ENCODE assay signal across 28 mouse cellular contexts in the genomic region with DNA sequence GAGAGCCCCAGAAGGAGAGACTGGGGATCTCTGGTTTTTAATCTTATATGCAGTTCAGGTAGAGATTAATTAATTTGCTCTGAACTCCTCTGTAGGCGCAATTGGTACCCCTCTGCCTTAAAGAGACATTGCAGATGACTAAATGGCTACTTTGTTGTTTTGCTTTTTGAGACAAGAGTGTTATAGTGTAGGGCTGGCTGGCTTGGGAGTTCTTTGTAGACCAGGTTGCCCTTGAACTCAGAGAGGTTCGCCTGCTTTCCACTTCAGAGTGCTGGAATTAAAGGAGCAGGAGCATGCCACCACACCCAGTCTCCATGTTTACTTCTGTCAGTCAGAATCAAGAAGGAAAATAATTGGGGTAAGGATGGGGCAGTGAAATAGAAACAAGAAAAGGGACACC. TPM values are rescaled to one million over a fixed set of nuclear protein-coding genes. Genes with fewer than 3 reads are reported as not detected.
DNase-seq lines count a peak whose midpoint lies in the region; ATAC-seq and TF ChIP-seq lines count a peak whose summit lies in the region.
"Had no signal": no experiment of that assay in that cellular context is flagged by ENCODE, and none has a peak within 500 bp of the region (broad histone marks: within the 10 kb centered on the region; RNA-seq: fewer than 3 reads in every experiment).

No protein-coding gene starts in this region.

- peak overlapping the region; percentile 100 for H3K27ac ChIP-seq in gastrocnemius, adult 2 months
- H3K27ac ChIP-seq in heart, embryonic 16.5 days (ENCODE audit: low read length), result peak overlapping the region; percentile 34
- H3K27ac ChIP-seq in lung, embryonic 14.5 days (ENCODE audit: low read depth), result 0 out of 2 replicates have a peak overlapping the region, but pooled peaks have one; percentile 11
- peak overlapping the region; percentile 14 for H3K27ac ChIP-seq in bone marrow macrophage, adult 2 months (ENCODE audit: insufficient read depth, low read depth, low read length)
- H3K27ac ChIP-seq in hindbrain, embryonic 12.5 days, result no peak overlapping the region
- H3K27ac ChIP-seq: heart, embryonic 10.5 days; hindbrain, embryonic 15.5 days; layer of hippocampus, adult 2 months; left cerebral cortex, adult 2 months; liver, embryonic 14.5 days; macrophage; midbrain, embryonic 15.5 days; neural tube, embryonic 15.5 days; stomach, embryonic 15.5 days had no signal

- H3K4me3 ChIP-seq in gastrocnemius, adult 2 months, result no peak overlapping the region
- H3K4me3 ChIP-seq in heart, embryonic 16.5 days (ENCODE audit: low read length), result no peak overlapping the region
- no peak overlapping the region for H3K4me3 ChIP-seq in lung, embryonic 14.5 days (ENCODE audit: low read depth, low read length)
- no peak overlapping the region for H3K4me3 ChIP-seq in bone marrow macrophage, adult 2 months (ENCODE audit: insufficient read depth, low read length)
- no peak overlapping the region for H3K4me3 ChIP-seq in hindbrain, embryonic 12.5 days
- H3K4me3 ChIP-seq: heart, embryonic 10.5 days; hindbrain, embryonic 15.5 days; layer of hippocampus, adult 2 months; left cerebral cortex, adult 2 months; midbrain, embryonic 15.5 days; neural tube, embryonic 15.5 days; stomach, embryonic 15.5 days had no signal

- TF ChIP-seq POLR2A in bone marrow macrophage, adult 2 months (IDR thresholded peaks at IDR 0.05; ENCODE audit: borderline replicate concordance, low read depth, low read length), result no peak

- no peak for DNase-seq in gastrocnemius, adult 2 months
- no peak for DNase-seq in gastrocnemius, postnatal 10 days
- no peak for DNase-seq in heart, adult 18-20 months
- DNase-seq in lung, embryonic 14.5 days, result no peak
- no peak for DNase-seq in lung, postnatal 14 days
- DNase-seq: adrenal gland, postnatal 25 days; cerebellum, adult 8-10 months; cerebellum, postnatal 25 days; gastrocnemius, postnatal 36 days; kidney, adult 11 months; kidney, postnatal 36 days; retina, postnatal 1 day; right cerebral cortex, postnatal 14 days had no signal

- ATAC-seq in heart, embryonic 16.5 days (replicated peaks; ENCODE audit: extremely low read depth, insufficient read depth, low FRiP score), result no peak
- no peak for ATAC-seq in lung, embryonic 14.5 days (ENCODE audit: insufficient read depth)
- no peak for ATAC-seq in hindbrain, embryonic 12.5 days (ENCODE audit: low FRiP score)
- ATAC-seq: forebrain, embryonic 14.5 days; inflammation-experienced regulatory T-cells, adult 6 months; lung, postnatal 0 days; midbrain, embryonic 15.5 days had no signal

- no peak for TF ChIP-seq CTCF in gastrocnemius, adult 2 months (IDR thresholded peaks at IDR 0.05)
- no peak for TF ChIP-seq CTCF in lung, embryonic 14.5 days (IDR thresholded peaks at IDR 0.05; ENCODE audit: low read depth)
- TF ChIP-seq CTCF in bone marrow macrophage, adult 2 months (IDR thresholded peaks at IDR 0.05; ENCODE audit: low read depth, low read length), result no peak

- no peaks in the 10 kb centered on the region for H3K9me3 ChIP-seq in heart, embryonic 16.5 days (replicated peaks; ENCODE audit: control insufficient read depth, low read length)
- H3K9me3 ChIP-seq in lung, embryonic 14.5 days (ENCODE audit: low read depth, low read length), result no peaks in the 10 kb centered on the region
- H3K9me3 ChIP-seq in hindbrain, embryonic 12.5 days (replicated peaks), result no peaks in the 10 kb centered on the region
- H3K9me3 ChIP-seq: heart, embryonic 10.5 days; hindbrain, embryonic 15.5 days; midbrain, embryonic 15.5 days; neural tube, embryonic 15.5 days; stomach, embryonic 15.5 days had no signal

- H3K36me3 ChIP-seq in heart, embryonic 16.5 days (ENCODE audit: control insufficient read depth, insufficient read depth), result no peaks in the 10 kb centered on the region
- H3K36me3 ChIP-seq in lung, embryonic 14.5 days (ENCODE audit: insufficient read depth), result no peaks in the 10 kb centered on the region
- no peaks in the 10 kb centered on the region for H3K36me3 ChIP-seq in hindbrain, embryonic 12.5 days
- H3K36me3 ChIP-seq: heart, embryonic 10.5 days; hindbrain, embryonic 15.5 days; midbrain, embryonic 15.5 days; neural tube, embryonic 15.5 days; stomach, embryonic 15.5 days had no signal

- intact Hi-C loops in gastrocnemius, adult 2 months (cut with DNase I), result no loop called here

- peaks cover 15% of the 10 kb centered on the region for H3K4me1 ChIP-seq in heart, embryonic 16.5 days (ENCODE audit: control insufficient read depth, insufficient read depth, low read length)
- peaks cover 3% of the 10 kb centered on the region; the same call in 1 of the 2 replicates for H3K4me1 ChIP-seq in lung, embryonic 14.5 days (ENCODE audit: insufficient read depth)
- H3K4me1 ChIP-seq in bone marrow macrophage, adult 2 months (ENCODE audit: control insufficient read depth, insufficient read depth, low read length), result peaks cover 20% of the 10 kb centered on the region
- peaks cover 4% of the 10 kb centered on the region for H3K4me1 ChIP-seq in hindbrain, embryonic 12.5 days

- H3K4me2 ChIP-seq in heart, embryonic 16.5 days (ENCODE audit: low read depth, low read length), result no peak overlapping the region
- H3K4me2 ChIP-seq in lung, embryonic 14.5 days, result no peak overlapping the region
- no peak overlapping the region for H3K4me2 ChIP-seq in hindbrain, embryonic 12.5 days (replicated peaks)
- H3K4me2 ChIP-seq: hindbrain, embryonic 15.5 days; midbrain, embryonic 15.5 days; neural tube, embryonic 15.5 days; stomach, embryonic 15.5 days had no signal

- no peaks in the 10 kb centered on the region for H3K27me3 ChIP-seq in heart, embryonic 16.5 days (ENCODE audit: control insufficient read depth, insufficient read depth, low read length)
- no peaks in the 10 kb centered on the region for H3K27me3 ChIP-seq in lung, embryonic 14.5 days (ENCODE audit: insufficient read depth, low read length)
- no peaks in the 10 kb centered on the region for H3K27me3 ChIP-seq in hindbrain, embryonic 12.5 days
- H3K27me3 ChIP-seq: hindbrain, embryonic 15.5 days; midbrain, embryonic 15.5 days; neural tube, embryonic 15.5 days; stomach, embryonic 15.5 days had no signal

- WGBS in heart, embryonic 16.5 days, result 56% methylated on average over 2 of the region's 2 CpGs
- WGBS in lung, embryonic 14.5 days, result 56% methylated on average over 2 of the region's 2 CpGs
- WGBS in hindbrain, embryonic 12.5 days, result 70% methylated on average over 2 of the region's 2 CpGs

- no peak overlapping the region for H3K9ac ChIP-seq in heart, embryonic 16.5 days (ENCODE audit: low read length)
- H3K9ac ChIP-seq in lung, embryonic 14.5 days, result no peak overlapping the region
- no peak overlapping the region for H3K9ac ChIP-seq in hindbrain, embryonic 12.5 days
- H3K9ac ChIP-seq: hindbrain, embryonic 15.5 days; liver, embryonic 14.5 days; midbrain, embryonic 15.5 days; neural tube, embryonic 15.5 days; stomach, embryonic 15.5 days had no signal

RNA-seq across cellular contexts. Expression of a gene that starts 4.3 kb away (rescaled TPM):
- total RNA-seq in gastrocnemius, adult 2 months (2021), result 10 to 100 TPM; 69.6 to 76.1 TPM
- 10 to 100 TPM; 76.7 to 86.1 TPM for total RNA-seq in gastrocnemius, postnatal 10 days (2021)
- 17.5 and 17.8 TPM in 2 replicates for polyA plus RNA-seq in heart, embryonic 16.5 days (2015; fragmentation: Nextera tagmentation; extraction: Ambion mirVana)
- 10 to 100 TPM; 77.4 to 82.0 TPM for total RNA-seq in heart, adult 18-20 months (2021)
- polyA plus RNA-seq in lung, embryonic 14.5 days (2014; fragmentation: Nextera tagmentation; extraction: Ambion mirVana), result 35.7 and 41.3 TPM in 2 replicates
- 59.7 and 66.6 TPM in 2 replicates for polyA plus RNA-seq in bone marrow macrophage, adult 2 months (2012; ENCODE audit: insufficient read depth, insufficient read length, missing spikeins)
- polyA plus RNA-seq in hindbrain, embryonic 12.5 days (2016; fragmentation: Nextera tagmentation; extraction: Ambion mirVana), result 18.5 and 21.7 TPM in 2 replicates

RNA-seq across cellular contexts. Expression of a gene that starts 40.3 kb away (rescaled TPM):
- 1 to 10 TPM in 1 of 2 experiments, under 1 TPM in 1; 0.84 to 1.4 TPM for total RNA-seq in gastrocnemius, adult 2 months (2021)
- total RNA-seq in gastrocnemius, postnatal 10 days (2021), result 1 to 10 TPM in 1 of 2 experiments, under 1 TPM in 1; 0.87 to 1.7 TPM
- 5.1 and 5.4 TPM in 2 replicates for polyA plus RNA-seq in heart, embryonic 16.5 days (2015; fragmentation: Nextera tagmentation; extraction: Ambion mirVana)
- total RNA-seq in heart, adult 18-20 months (2021), result 1 to 10 TPM; 5.4 to 6.9 TPM
- 1.8 and 2.2 TPM in 2 replicates for polyA plus RNA-seq in lung, embryonic 14.5 days (2014; fragmentation: Nextera tagmentation; extraction: Ambion mirVana)
- not detected in 2 replicates for polyA plus RNA-seq in bone marrow macrophage, adult 2 months (2012; ENCODE audit: insufficient read depth, insufficient read length, missing spikeins)
- 5.6 and 6.4 TPM in 2 replicates for polyA plus RNA-seq in hindbrain, embryonic 12.5 days (2016; fragmentation: Nextera tagmentation; extraction: Ambion mirVana)
- polyA plus RNA-seq: inflammation-experienced regulatory T-cells, adult 6 months had no signal
